Mouse (Mus musculus) heart, postnatal 0 days (tissue): Measurements from ENCODE around the gene Zmiz1.

Experiments used
- CTCF ChIP-seq: IDR thresholded peaks from 2 replicates; pipeline ENCODE4 v1.5.1; 2016; ENCODE audit warnings: antibody characterized with exemption, control low read depth, low read depth
- EP300 ChIP-seq: IDR thresholded peaks from 2 replicates; pipeline ENCODE4 v1.6.1; 2016; ENCODE audit warnings: antibody characterized with exemption, low read depth

DNA sequence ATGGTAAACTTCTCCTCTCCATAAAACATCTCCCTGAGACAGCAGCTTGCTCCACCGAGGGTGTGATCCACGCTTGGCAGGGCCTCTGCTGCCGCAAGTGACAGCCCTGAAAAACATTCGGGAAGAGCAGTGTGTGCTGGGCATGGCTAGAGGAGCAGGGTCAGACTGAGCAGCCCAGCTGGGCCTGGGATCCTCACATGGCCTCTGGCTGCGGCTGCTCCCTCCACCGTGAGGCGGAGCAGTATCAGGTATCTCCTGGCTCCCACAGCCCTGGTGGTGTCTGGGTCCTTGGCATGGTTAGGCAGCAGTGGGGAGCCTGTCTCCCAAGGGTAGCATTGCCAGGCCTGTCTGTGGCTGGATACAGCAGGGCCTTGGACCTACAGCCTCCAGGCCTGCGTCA is 38.6 kb downstream of the Zmiz1 start:
- TF ChIP-seq CTCF = peak; percentile 27
- no peak for TF ChIP-seq EP300
